Mouse (Mus musculus): ENCODE results near the gene Ranbp3. TPM values are rescaled to one million over a fixed set of nuclear protein-coding genes. Genes with fewer than 3 reads are reported as not detected.

Gene Ranbp3
- polyA plus RNA-seq, 1 experiment from 2014 or later = 119 TPM

GRCm38 (mm10) chr17:56708692-56709091 is 35.6 kb downstream of the Ranbp3 start:
- WGBS = 92% methylated on average over 4 of the region's 4 CpGs
- peaks cover 55% of the 10 kb centered on the region for H3K36me3 ChIP-seq (ENCODE audit: control insufficient read depth, insufficient read depth, low read length)

DNA sequence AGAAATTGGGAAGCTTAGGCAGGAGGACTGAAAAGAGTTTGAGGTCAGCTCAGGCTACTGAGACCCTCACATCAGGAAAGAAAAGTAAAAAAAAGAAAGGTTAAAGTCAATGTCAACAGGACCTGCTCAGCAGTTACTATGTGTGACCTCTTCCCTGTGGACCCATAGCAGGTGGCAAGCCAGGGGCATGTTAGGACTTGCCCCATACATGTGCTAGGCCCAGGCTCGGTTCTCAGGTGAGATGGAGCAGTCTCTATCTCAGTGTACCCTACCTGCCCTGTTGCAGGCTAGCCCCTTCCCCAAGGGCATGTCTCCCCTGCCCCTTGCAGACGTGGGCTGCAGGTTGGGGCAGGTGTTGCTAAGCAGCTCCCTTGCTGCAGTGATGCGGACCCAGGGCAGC is 36.6 kb downstream of the Ranbp3 start:
- no peak overlapping the region for H3K9ac ChIP-seq (ENCODE audit: low read length)
- H3K27ac ChIP-seq (ENCODE audit: low read depth, low read length) = no peak overlapping the region
- 94% methylated on average over 3 of the region's 3 CpGs for WGBS
- H3K36me3 ChIP-seq (ENCODE audit: control insufficient read depth, insufficient read depth, low read length) = peaks cover 51% of the 10 kb centered on the region
- H3K4me2 ChIP-seq (ENCODE audit: low read depth) = no peak overlapping the region
- no peaks in the 10 kb centered on the region for H3K27me3 ChIP-seq (ENCODE audit: control insufficient read depth, insufficient read depth, low read length)
- no peak for ATAC-seq (ENCODE audit: insufficient read depth, low FRiP score, low TSS enrichment)
- H3K4me1 ChIP-seq (ENCODE audit: control insufficient read depth, insufficient read depth, low read length) = no peaks in the 10 kb centered on the region
- no peaks in the 10 kb centered on the region for H3K9me3 ChIP-seq (ENCODE audit: control insufficient read depth, low read length)
- no peak overlapping the region for H3K4me3 ChIP-seq (ENCODE audit: low read depth, low read length)
- no peak for DNase-seq (ENCODE audit: low spot score)

More at GRCm38 (mm10) chr17:56708692-56709091, 35.6 kb downstream of the Ranbp3 start:
- no peak for DNase-seq (ENCODE audit: low spot score)
- no peak for ATAC-seq (ENCODE audit: insufficient read depth, low FRiP score, low TSS enrichment)
- H3K27ac ChIP-seq (ENCODE audit: low read depth, low read length) = no peak overlapping the region
- H3K9ac ChIP-seq (ENCODE audit: low read length) = no peak overlapping the region
- H3K27me3 ChIP-seq (ENCODE audit: control insufficient read depth, insufficient read depth, low read length) = no peaks in the 10 kb centered on the region
- no peak overlapping the region for H3K4me3 ChIP-seq (ENCODE audit: low read depth, low read length)
- no peak overlapping the region for H3K4me2 ChIP-seq (ENCODE audit: low read depth)
- H3K9me3 ChIP-seq (ENCODE audit: control insufficient read depth, low read length) = no peaks in the 10 kb centered on the region
- no peaks in the 10 kb centered on the region for H3K4me1 ChIP-seq (ENCODE audit: control insufficient read depth, insufficient read depth, low read length)

- H3K27me3 ChIP-seq (ENCODE audit: control insufficient read depth, insufficient read depth, low read length) = no peaks in the 10 kb centered on the region
- H3K9me3 ChIP-seq (ENCODE audit: control insufficient read depth, low read length) = no peaks in the 10 kb centered on the region
- no peak overlapping the region for H3K27ac ChIP-seq (ENCODE audit: low read depth, low read length)
- ATAC-seq (ENCODE audit: insufficient read depth, low FRiP score, low TSS enrichment) = no peak
- H3K36me3 ChIP-seq (ENCODE audit: control insufficient read depth, insufficient read depth, low read length) = peaks cover 11% of the 10 kb centered on the region
- 60% methylated on average over 11 of the region's 11 CpGs for WGBS
- H3K4me3 ChIP-seq (ENCODE audit: low read depth, low read length) = 0 out of 2 replicates have a peak overlapping the region, but pooled peaks have one; percentile 4
- peak overlapping the region; percentile 29; the same call in 1 of the 2 replicates for H3K9ac ChIP-seq (ENCODE audit: low read length)
- peaks cover 10% of the 10 kb centered on the region; the same call in 1 of the 2 replicates for H3K4me1 ChIP-seq (ENCODE audit: control insufficient read depth, insufficient read depth, low read length)
- DNase-seq (ENCODE audit: low spot score) = no peak
- H3K4me2 ChIP-seq (ENCODE audit: low read depth) = no peak overlapping the region
Measured at GRCm38 (mm10) chr17:56715360-56715759, 42.3 kb downstream of the Ranbp3 start.

GRCm38 (mm10) chr17:56715914-56716654 is 43.0 kb downstream of the Ranbp3 start:
- WGBS = 26% methylated on average over 22 of the region's 22 CpGs
- peak overlapping the region; percentile 39; the same call in 1 of the 2 replicates for H3K27ac ChIP-seq (ENCODE audit: low read depth, low read length)
- ATAC-seq (ENCODE audit: insufficient read depth, low FRiP score, low TSS enrichment) (no peak), DNase-seq (ENCODE audit: low spot score) (no peak)
- peaks cover 4% of the 10 kb centered on the region for H3K36me3 ChIP-seq (ENCODE audit: control insufficient read depth, insufficient read depth, low read length)
- H3K27me3 ChIP-seq (ENCODE audit: control insufficient read depth, insufficient read depth, low read length) = no peaks in the 10 kb centered on the region
- peak overlapping the region; percentile 65 for H3K9ac ChIP-seq (ENCODE audit: low read length)
- H3K4me1 ChIP-seq (ENCODE audit: control insufficient read depth, insufficient read depth, low read length) = peaks cover 10% of the 10 kb centered on the region; the same call in 1 of the 2 replicates
- H3K9me3 ChIP-seq (ENCODE audit: control insufficient read depth, low read length) = no peaks in the 10 kb centered on the region
- H3K4me2 ChIP-seq (ENCODE audit: low read depth) = peak overlapping the region; percentile 72
- H3K4me3 ChIP-seq (ENCODE audit: low read depth, low read length) = peak overlapping the region; percentile 82

- under 1% methylated on average over 55 of the region's 55 CpGs for WGBS
- Histone ChIP-seq H3K27me3 (ENCODE audit: control insufficient read depth, insufficient read depth, low read length) (no peaks in the 10 kb centered on the region), H3K4me3 (ENCODE audit: low read depth, low read length) (peak overlapping the region; percentile 82), H3K27ac (ENCODE audit: low read depth, low read length) (peak overlapping the region; percentile 46; the same call in 1 of the 2 replicates), H3K4me1 (ENCODE audit: control insufficient read depth, insufficient read depth, low read length) (peaks cover 10% of the 10 kb centered on the region; the same call in 1 of the 2 replicates), H3K9ac (ENCODE audit: low read length) (peak overlapping the region; percentile 65), H3K4me2 (ENCODE audit: low read depth) (peak overlapping the region; percentile 72), H3K36me3 (ENCODE audit: control insufficient read depth, insufficient read depth, low read length) (peaks cover 2% of the 10 kb centered on the region), H3K9me3 (ENCODE audit: control insufficient read depth, low read length) (no peaks in the 10 kb centered on the region)
- peak; percentile 99 for DNase-seq (ENCODE audit: low spot score)
- ATAC-seq (ENCODE audit: insufficient read depth, low FRiP score, low TSS enrichment) = peak; percentile 92
Measured at GRCm38 (mm10) chr17:56716655-56717362, 43.7 kb downstream of the Ranbp3 start.

DNA sequence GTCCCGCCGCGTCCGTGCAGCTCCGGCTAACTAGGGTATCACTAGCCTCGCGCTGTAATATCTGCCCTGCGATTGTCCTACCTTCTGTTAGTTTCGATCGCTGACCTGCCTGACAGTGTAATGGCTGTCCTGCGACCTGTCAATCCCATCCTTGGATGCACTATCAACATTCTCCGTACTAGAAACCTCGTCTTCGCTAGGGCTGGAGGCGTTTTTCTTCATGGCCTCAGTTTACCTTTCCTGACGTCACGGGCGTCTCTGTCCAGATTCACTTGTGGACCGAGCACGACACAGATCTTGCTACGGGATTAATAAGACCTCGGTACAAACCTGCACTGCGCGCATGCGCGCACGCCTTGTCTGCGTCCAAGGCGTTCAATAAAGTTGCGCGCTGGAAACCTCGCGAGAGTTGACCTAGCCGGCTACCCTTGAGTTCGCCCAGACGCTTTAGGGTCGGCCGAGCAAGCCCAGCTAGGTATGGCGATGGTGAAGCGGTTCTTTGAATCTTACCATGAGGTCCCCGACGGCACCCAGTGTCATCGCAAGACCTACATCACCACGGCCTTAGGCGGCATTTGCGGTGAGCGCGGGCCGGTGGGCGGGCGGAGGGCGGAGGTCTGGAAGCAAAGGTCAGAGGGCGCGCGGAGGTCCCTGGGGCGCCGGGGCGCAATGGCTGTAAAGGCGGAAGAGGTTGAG is 44.4 kb downstream of the Ranbp3 start, which contains the start of the genes Ndufa11 and Vmac:
TSS of gene Ndufa11 (plus strand) at position 405 of the 696 bp plus-strand sequence.
TSS of gene Vmac (minus strand) at position 660 of the 696 bp plus-strand sequence.
- H3K4me1 ChIP-seq (ENCODE audit: control insufficient read depth, insufficient read depth, low read length) = peaks cover 10% of the 10 kb centered on the region; the same call in 1 of the 2 replicates
- H3K4me2 ChIP-seq (ENCODE audit: low read depth) = peak within 1 kb of the TSS; percentile 72
- under 1% methylated on average over 59 of the region's 59 CpGs for WGBS
- peak within 1 kb of the TSS; percentile 82 for H3K4me3 ChIP-seq (ENCODE audit: low read depth, low read length)
- peak; percentile 78 for ATAC-seq (ENCODE audit: insufficient read depth, low FRiP score, low TSS enrichment)
- peaks cover 2% of the 10 kb centered on the region for H3K36me3 ChIP-seq (ENCODE audit: control insufficient read depth, insufficient read depth, low read length)
- no peaks in the 10 kb centered on the region for H3K9me3 ChIP-seq (ENCODE audit: control insufficient read depth, low read length)
- no peaks in the 10 kb centered on the region for H3K27me3 ChIP-seq (ENCODE audit: control insufficient read depth, insufficient read depth, low read length)
- peak within 1 kb of the TSS; percentile 73 for H3K27ac ChIP-seq (ENCODE audit: low read depth, low read length)
- peak; percentile 99 for DNase-seq (ENCODE audit: low spot score)
- H3K9ac ChIP-seq (ENCODE audit: low read length) = peak within 1 kb of the TSS; percentile 90

DNA sequence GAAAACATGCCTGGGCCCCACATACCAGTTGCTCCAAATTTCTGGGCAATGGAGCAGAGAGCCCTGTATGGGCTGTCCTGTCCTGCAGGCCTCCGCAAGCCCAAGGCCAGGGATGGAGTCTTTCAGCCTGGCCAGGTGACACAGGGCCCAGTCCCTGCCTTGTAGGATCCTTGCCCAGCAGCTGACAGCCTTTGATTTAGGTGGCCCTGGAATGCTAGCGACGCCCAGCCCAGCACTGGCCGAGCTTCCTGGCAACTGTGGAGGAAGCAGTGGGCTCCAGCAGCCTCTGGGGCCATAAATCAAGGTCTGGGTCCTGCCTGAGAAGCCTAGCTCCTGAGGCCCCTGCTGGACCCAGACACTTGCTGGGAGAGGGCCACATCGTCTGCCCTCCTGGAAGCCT is 49.3 kb downstream of the Ranbp3 start:
- peaks cover 6% of the 10 kb centered on the region for H3K36me3 ChIP-seq (ENCODE audit: control insufficient read depth, insufficient read depth, low read length)
- ATAC-seq (ENCODE audit: insufficient read depth, low FRiP score, low TSS enrichment) = no peak
- DNase-seq (ENCODE audit: low spot score) = no peak
- no peaks in the 10 kb centered on the region for H3K9me3 ChIP-seq (ENCODE audit: control insufficient read depth, low read length)
- H3K9ac ChIP-seq (ENCODE audit: low read length) = no peak overlapping the region
- WGBS = 41% methylated on average over 5 of the region's 5 CpGs
- H3K4me2 ChIP-seq (ENCODE audit: low read depth) = no peak overlapping the region
- H3K4me3 ChIP-seq (ENCODE audit: low read depth, low read length) = no peak overlapping the region
- H3K27me3 ChIP-seq (ENCODE audit: control insufficient read depth, insufficient read depth, low read length) = no peaks in the 10 kb centered on the region
- no peak overlapping the region for H3K27ac ChIP-seq (ENCODE audit: low read depth, low read length)
- peaks cover 4% of the 10 kb centered on the region for H3K4me1 ChIP-seq (ENCODE audit: control insufficient read depth, insufficient read depth, low read length)

DNA sequence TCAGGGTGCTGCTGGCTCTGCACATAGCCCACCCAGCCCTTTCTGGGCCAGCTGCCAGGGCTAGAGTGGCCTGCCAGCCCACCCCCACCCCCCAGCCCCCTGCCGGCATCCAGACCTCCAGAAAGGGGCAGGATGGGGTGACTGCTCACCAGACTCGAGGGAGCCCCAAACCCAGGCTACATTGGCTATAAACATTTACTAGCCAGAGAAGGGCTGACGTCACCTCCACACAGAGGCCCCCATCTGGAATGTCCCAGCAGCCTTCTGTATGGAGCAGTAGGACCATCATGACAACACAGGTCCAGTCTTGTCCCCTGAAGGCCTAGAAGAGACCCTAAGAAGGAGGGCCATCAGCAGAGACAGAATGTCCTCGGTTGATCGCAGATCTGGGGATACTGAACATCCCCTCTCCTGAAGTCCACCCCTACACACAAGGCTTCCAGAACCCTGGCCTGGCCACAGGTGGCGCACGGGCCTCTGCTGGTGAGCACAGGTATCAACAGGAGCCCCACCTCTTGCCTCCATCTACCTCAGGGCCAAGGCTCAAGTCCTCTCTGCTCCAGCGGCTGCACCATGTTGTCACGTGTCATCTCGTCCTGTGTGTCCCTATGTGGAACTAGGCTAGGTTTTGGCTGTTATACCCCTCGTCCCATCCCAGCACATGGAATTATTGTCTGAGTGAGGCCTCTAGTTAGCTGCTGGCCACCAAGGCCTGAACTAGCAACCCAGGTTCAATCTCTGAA is 50.5 kb downstream of the Ranbp3 start:
- H3K4me3 ChIP-seq (ENCODE audit: low read depth, low read length) = no peak overlapping the region
- peaks cover 6% of the 10 kb centered on the region for H3K36me3 ChIP-seq (ENCODE audit: control insufficient read depth, insufficient read depth, low read length)
- WGBS = 88% methylated on average over 11 of the region's 11 CpGs
- ATAC-seq (ENCODE audit: insufficient read depth, low FRiP score, low TSS enrichment) (no peak), DNase-seq (ENCODE audit: low spot score) (no peak)
- H3K27ac ChIP-seq (ENCODE audit: low read depth, low read length) = no peak overlapping the region
- H3K27me3 ChIP-seq (ENCODE audit: control insufficient read depth, insufficient read depth, low read length) = no peaks in the 10 kb centered on the region
- H3K9me3 ChIP-seq (ENCODE audit: control insufficient read depth, low read length) = no peaks in the 10 kb centered on the region
- no peak overlapping the region for H3K9ac ChIP-seq (ENCODE audit: low read length)
- no peak overlapping the region for H3K4me2 ChIP-seq (ENCODE audit: low read depth)
- H3K4me1 ChIP-seq (ENCODE audit: control insufficient read depth, insufficient read depth, low read length) = peaks cover 3% of the 10 kb centered on the region
